Mouse (Mus musculus): ENCODE results near the gene Phf6. TPM values are rescaled to one million over a fixed set of nuclear protein-coding genes. Genes with fewer than 3 reads are reported as not detected.

Phf6 gene
- polyA plus RNA-seq, 1 experiment from 2014 or later, result 47.0 TPM

- no peak overlapping the region for H3K4me3 ChIP-seq (ENCODE audit: low read length)
Observed at GRCm38 (mm10) chrX:52928883-52929282, 16.8 kb downstream of the Phf6 start.

DNA sequence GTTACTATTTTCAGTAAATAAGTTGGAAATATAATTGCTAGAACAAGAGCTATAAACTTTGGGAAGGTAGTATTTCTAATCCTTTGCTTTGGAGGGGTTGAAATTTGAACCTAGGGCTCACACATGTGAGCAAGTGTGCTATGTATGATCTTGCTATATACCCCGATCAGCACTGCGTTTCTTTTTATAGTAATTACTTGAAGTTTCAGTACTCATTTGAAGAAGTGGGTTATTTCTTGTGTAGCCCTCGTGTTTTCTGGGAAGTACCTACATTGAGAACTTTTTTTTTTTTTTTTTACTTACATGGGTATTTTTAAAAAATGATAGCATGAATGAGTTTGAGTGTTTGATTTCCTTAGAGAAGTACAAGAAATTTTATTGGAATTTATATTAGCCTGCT, 17.7 kb downstream of the Phf6 start:
- Histone ChIP-seq H3K36me3 (ENCODE audit: control insufficient read depth, insufficient read depth, low read length) (no peaks in the 10 kb centered on the region), H3K27me3 (replicated peaks; ENCODE audit: control insufficient read depth, insufficient read depth, low read length) (no peaks in the 10 kb centered on the region), H3K4me3 (ENCODE audit: low read length) (no peak overlapping the region), H3K9ac (ENCODE audit: low read depth, low read length) (no peak overlapping the region), H3K4me1 (ENCODE audit: control insufficient read depth, insufficient read depth, low read depth, low read length) (no peaks in the 10 kb centered on the region), H3K27ac (ENCODE audit: low read depth, low read length) (no peak overlapping the region), H3K9me3 (ENCODE audit: control insufficient read depth, low read length) (no peaks in the 10 kb centered on the region), H3K4me2 (ENCODE audit: low read length) (no peak overlapping the region)
- no peak for ATAC-seq
- 87% methylated on average over 3 of the region's 3 CpGs for WGBS

More at GRCm38 (mm10) chrX:52928883-52929282, 16.8 kb downstream of the Phf6 start:
- Histone ChIP-seq H3K27me3 (replicated peaks; ENCODE audit: control insufficient read depth, insufficient read depth, low read length) (no peaks in the 10 kb centered on the region), H3K4me2 (ENCODE audit: low read length) (no peak overlapping the region), H3K9me3 (ENCODE audit: control insufficient read depth, low read length) (no peaks in the 10 kb centered on the region), H3K9ac (ENCODE audit: low read depth, low read length) (no peak overlapping the region), H3K27ac (ENCODE audit: low read depth, low read length) (no peak overlapping the region), H3K4me1 (ENCODE audit: control insufficient read depth, insufficient read depth, low read depth, low read length) (no peaks in the 10 kb centered on the region), H3K36me3 (ENCODE audit: control insufficient read depth, insufficient read depth, low read length) (no peaks in the 10 kb centered on the region)
- ATAC-seq, result no peak
- 44% methylated on average over 1 of the region's 1 CpGs for WGBS

- no peak overlapping the region for H3K9ac ChIP-seq (ENCODE audit: low read depth, low read length)
- H3K4me3 ChIP-seq (ENCODE audit: low read length), result no peak overlapping the region
- no peak for ATAC-seq
- no peaks in the 10 kb centered on the region for H3K36me3 ChIP-seq (ENCODE audit: control insufficient read depth, insufficient read depth, low read length)
- H3K4me1 ChIP-seq (ENCODE audit: control insufficient read depth, insufficient read depth, low read depth, low read length), result no peaks in the 10 kb centered on the region
- H3K4me2 ChIP-seq (ENCODE audit: low read length), result no peak overlapping the region
- no peaks in the 10 kb centered on the region for H3K9me3 ChIP-seq (ENCODE audit: control insufficient read depth, low read length)
- H3K27me3 ChIP-seq (replicated peaks; ENCODE audit: control insufficient read depth, insufficient read depth, low read length), result no peaks in the 10 kb centered on the region
- H3K27ac ChIP-seq (ENCODE audit: low read depth, low read length), result no peak overlapping the region
- WGBS, result 82% methylated on average over 5 of the region's 5 CpGs
Observed at GRCm38 (mm10) chrX:52930191-52930590, 18.1 kb downstream of the Phf6 start.

- 94% methylated on average over 1 of the region's 1 CpGs for WGBS
- H3K4me2 ChIP-seq (ENCODE audit: low read length), result no peak overlapping the region
Observed at GRCm38 (mm10) chrX:52932161-52932560, 20.1 kb downstream of the Phf6 start.

GRCm38 (mm10) chrX:52934496-52934895, 22.4 kb downstream of the Phf6 start:
- H3K9ac ChIP-seq (ENCODE audit: low read depth, low read length), result no peak overlapping the region
- H3K27ac ChIP-seq (ENCODE audit: low read depth, low read length), result no peak overlapping the region
- H3K4me3 ChIP-seq (ENCODE audit: low read length), result no peak overlapping the region
- H3K4me2 ChIP-seq (ENCODE audit: low read length), result no peak overlapping the region
- H3K27me3 ChIP-seq (replicated peaks; ENCODE audit: control insufficient read depth, insufficient read depth, low read length), result no peaks in the 10 kb centered on the region
- no peaks in the 10 kb centered on the region for H3K4me1 ChIP-seq (ENCODE audit: control insufficient read depth, insufficient read depth, low read depth, low read length)
- WGBS, result 68% methylated on average over 2 of the region's 2 CpGs
- H3K9me3 ChIP-seq (ENCODE audit: control insufficient read depth, low read length), result no peaks in the 10 kb centered on the region
- no peak for ATAC-seq
- no peaks in the 10 kb centered on the region for H3K36me3 ChIP-seq (ENCODE audit: control insufficient read depth, insufficient read depth, low read length)

More at GRCm38 (mm10) chrX:52932161-52932560, 20.1 kb downstream of the Phf6 start:
- H3K9ac ChIP-seq (ENCODE audit: low read depth, low read length), result no peak overlapping the region
- no peak for ATAC-seq
- no peaks in the 10 kb centered on the region for H3K4me1 ChIP-seq (ENCODE audit: control insufficient read depth, insufficient read depth, low read depth, low read length)
- no peaks in the 10 kb centered on the region for H3K9me3 ChIP-seq (ENCODE audit: control insufficient read depth, low read length)
- H3K27me3 ChIP-seq (replicated peaks; ENCODE audit: control insufficient read depth, insufficient read depth, low read length), result no peaks in the 10 kb centered on the region
- no peak overlapping the region for H3K4me3 ChIP-seq (ENCODE audit: low read length)
- no peak overlapping the region for H3K27ac ChIP-seq (ENCODE audit: low read depth, low read length)
- no peaks in the 10 kb centered on the region for H3K36me3 ChIP-seq (ENCODE audit: control insufficient read depth, insufficient read depth, low read length)

DNA sequence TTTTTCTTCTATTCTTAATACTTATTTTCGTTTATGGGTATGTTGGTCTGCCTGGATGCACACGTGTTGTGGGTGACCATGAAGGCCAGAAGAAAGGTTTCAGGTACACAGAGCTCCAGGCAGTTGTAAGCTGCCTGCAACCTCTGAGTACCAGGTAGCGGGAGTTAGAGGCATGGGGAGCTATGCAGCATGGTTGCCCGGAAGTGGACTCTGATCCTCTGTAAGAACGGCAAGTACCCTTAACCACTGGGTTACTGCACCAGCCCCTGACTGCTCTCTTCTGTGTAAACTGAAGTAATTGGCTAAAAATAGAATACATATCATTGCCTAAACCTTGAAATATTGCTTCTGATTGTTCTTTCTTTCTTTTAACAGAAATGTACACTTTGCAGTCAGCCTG, 33.4 kb downstream of the Phf6 start:
- WGBS, result 92% methylated on average over 5 of the region's 5 CpGs
- Histone ChIP-seq H3K27me3 (replicated peaks; ENCODE audit: control insufficient read depth, insufficient read depth, low read length) (no peaks in the 10 kb centered on the region), H3K4me3 (ENCODE audit: low read length) (no peak overlapping the region), H3K36me3 (ENCODE audit: control insufficient read depth, insufficient read depth, low read length) (peaks cover 9% of the 10 kb centered on the region), H3K9me3 (ENCODE audit: control insufficient read depth, low read length) (no peaks in the 10 kb centered on the region), H3K27ac (ENCODE audit: low read depth, low read length) (no peak overlapping the region), H3K4me2 (ENCODE audit: low read length) (no peak overlapping the region), H3K4me1 (ENCODE audit: control insufficient read depth, insufficient read depth, low read depth, low read length) (no peaks in the 10 kb centered on the region), H3K9ac (ENCODE audit: low read depth, low read length) (no peak overlapping the region)
- no peak for ATAC-seq

- no peak overlapping the region for H3K9ac ChIP-seq (ENCODE audit: low read depth, low read length)
- peaks cover 11% of the 10 kb centered on the region for H3K36me3 ChIP-seq (ENCODE audit: control insufficient read depth, insufficient read depth, low read length)
- H3K27me3 ChIP-seq (replicated peaks; ENCODE audit: control insufficient read depth, insufficient read depth, low read length), result no peaks in the 10 kb centered on the region
- H3K27ac ChIP-seq (ENCODE audit: low read depth, low read length), result no peak overlapping the region
- H3K4me3 ChIP-seq (ENCODE audit: low read length), result no peak overlapping the region
- no peak overlapping the region for H3K4me2 ChIP-seq (ENCODE audit: low read length)
- 71% methylated on average over 2 of the region's 2 CpGs for WGBS
- no peaks in the 10 kb centered on the region for H3K9me3 ChIP-seq (ENCODE audit: control insufficient read depth, low read length)
- ATAC-seq, result no peak
- no peaks in the 10 kb centered on the region for H3K4me1 ChIP-seq (ENCODE audit: control insufficient read depth, insufficient read depth, low read depth, low read length)
Observed at GRCm38 (mm10) chrX:52949713-52950112, 37.6 kb downstream of the Phf6 start.

- 94% methylated on average over 4 of the region's 4 CpGs for WGBS
- H3K4me1 ChIP-seq (ENCODE audit: control insufficient read depth, insufficient read depth, low read depth, low read length), result no peaks in the 10 kb centered on the region
- no peak for ATAC-seq
- H3K27ac ChIP-seq (ENCODE audit: low read depth, low read length), result no peak overlapping the region
- no peaks in the 10 kb centered on the region for H3K9me3 ChIP-seq (ENCODE audit: control insufficient read depth, low read length)
- H3K4me3 ChIP-seq (ENCODE audit: low read length), result no peak overlapping the region
- no peak overlapping the region for H3K4me2 ChIP-seq (ENCODE audit: low read length)
- H3K36me3 ChIP-seq (ENCODE audit: control insufficient read depth, insufficient read depth, low read length), result peaks cover 2% of the 10 kb centered on the region; the same call in 1 of the 2 replicates
- no peak overlapping the region for H3K9ac ChIP-seq (ENCODE audit: low read depth, low read length)
- no peaks in the 10 kb centered on the region for H3K27me3 ChIP-seq (replicated peaks; ENCODE audit: control insufficient read depth, insufficient read depth, low read length)
Observed at GRCm38 (mm10) chrX:52956942-52957341, 44.9 kb downstream of the Phf6 start.

- Histone ChIP-seq H3K4me3 (ENCODE audit: low read length) (no peak overlapping the region), H3K27ac (ENCODE audit: low read depth, low read length) (no peak overlapping the region), H3K36me3 (ENCODE audit: control insufficient read depth, insufficient read depth, low read length) (no peaks in the 10 kb centered on the region), H3K9me3 (ENCODE audit: control insufficient read depth, low read length) (no peaks in the 10 kb centered on the region), H3K4me1 (ENCODE audit: control insufficient read depth, insufficient read depth, low read depth, low read length) (no peaks in the 10 kb centered on the region), H3K9ac (ENCODE audit: low read depth, low read length) (no peak overlapping the region), H3K4me2 (ENCODE audit: low read length) (no peak overlapping the region), H3K27me3 (replicated peaks; ENCODE audit: control insufficient read depth, insufficient read depth, low read length) (no peaks in the 10 kb centered on the region)
- WGBS, result 59% methylated on average over 5 of the region's 5 CpGs
- ATAC-seq, result no peak
Observed at GRCm38 (mm10) chrX:52961559-52962110, 49.6 kb downstream of the Phf6 start.

DNA sequence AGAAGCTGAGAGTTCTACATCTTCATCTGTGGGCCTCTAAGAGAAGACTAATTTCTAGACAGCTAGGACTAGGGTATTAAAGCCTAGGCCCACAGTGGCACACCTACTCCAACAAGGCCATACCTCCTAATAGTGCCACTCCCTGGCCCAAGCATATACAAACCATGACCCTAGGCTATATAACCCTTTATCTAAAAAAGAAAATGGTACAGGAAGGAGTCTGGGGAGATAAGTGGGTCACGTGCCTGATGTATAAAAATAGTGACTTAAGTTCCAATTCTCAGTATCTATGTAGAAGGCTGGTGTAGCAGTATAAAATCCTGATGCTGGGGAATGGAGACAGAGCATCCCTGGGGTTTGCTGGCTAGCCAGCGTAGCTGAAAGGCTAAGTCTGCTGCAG, 53.1 kb downstream of the Phf6 start:
- H3K27me3 ChIP-seq (replicated peaks; ENCODE audit: control insufficient read depth, insufficient read depth, low read length), result no peaks in the 10 kb centered on the region
- no peak overlapping the region for H3K9ac ChIP-seq (ENCODE audit: low read depth, low read length)
- WGBS, result 84% methylated on average over 2 of the region's 2 CpGs
- H3K4me3 ChIP-seq (ENCODE audit: low read length), result no peak overlapping the region
- no peaks in the 10 kb centered on the region for H3K4me1 ChIP-seq (ENCODE audit: control insufficient read depth, insufficient read depth, low read depth, low read length)
- H3K4me2 ChIP-seq (ENCODE audit: low read length), result no peak overlapping the region
- no peak overlapping the region for H3K27ac ChIP-seq (ENCODE audit: low read depth, low read length)
- ATAC-seq, result no peak
- H3K9me3 ChIP-seq (ENCODE audit: control insufficient read depth, low read length), result no peaks in the 10 kb centered on the region
- H3K36me3 ChIP-seq (ENCODE audit: control insufficient read depth, insufficient read depth, low read length), result no peaks in the 10 kb centered on the region
